Mouse (Mus musculus): ENCODE results near the gene Wwox. TPM values are rescaled to one million over a fixed set of nuclear protein-coding genes. Genes with fewer than 3 reads are reported as not detected.

Wwox gene
- polyA plus RNA-seq, 1 experiment from 2014 or later: 11.3 TPM

DNA sequence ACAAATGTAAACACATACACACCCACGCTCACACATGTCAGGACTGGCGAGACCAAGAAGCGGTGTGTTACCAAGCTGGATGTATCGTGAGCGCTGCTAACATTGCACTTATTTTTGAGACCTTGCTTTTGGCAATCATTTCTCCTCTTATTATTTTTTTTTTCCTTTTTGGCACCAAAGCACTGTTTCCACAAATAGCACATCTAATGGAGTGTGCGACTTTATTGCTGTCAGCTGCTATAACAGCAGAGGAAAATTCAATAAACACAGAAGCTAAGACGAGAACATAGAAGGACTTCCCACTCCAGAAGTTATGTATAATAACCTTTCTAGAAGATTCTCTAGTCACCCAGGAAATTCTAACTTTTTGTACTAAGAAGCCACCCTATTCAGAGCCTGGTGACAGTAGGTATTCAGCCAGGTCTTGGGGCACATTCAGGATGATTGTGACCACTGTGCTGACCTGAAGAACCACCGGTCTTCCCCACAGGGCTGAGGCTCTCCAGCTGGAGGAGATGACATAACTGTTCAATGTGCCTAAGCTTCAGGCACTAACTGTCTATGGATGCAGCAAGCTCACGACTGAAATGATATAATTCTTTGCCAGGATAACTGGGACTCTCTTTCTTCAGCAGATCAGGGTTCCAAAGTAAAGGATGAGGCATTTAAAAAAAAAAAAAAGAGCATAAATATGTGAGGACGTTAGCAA lies 586.1 kb downstream of the Wwox start:
- Histone ChIP-seq H3K27me3 (ENCODE audit: control insufficient read depth, insufficient read depth, low read length) (no peaks in the 10 kb centered on the region), H3K4me3 (ENCODE audit: control insufficient read depth in 1 of 2, insufficient read depth in 1 of 2, low read depth in 1 of 2, low read length in 2 of 2) (no peak overlapping the region), H3K36me3 (ENCODE audit: control insufficient read depth, insufficient read depth, low read length) (no peaks in the 10 kb centered on the region), H3K4me2 (ENCODE audit: low read length) (no peak overlapping the region), H3K9ac (ENCODE audit: low read length) (no peak overlapping the region), H3K4me1 (ENCODE audit: control insufficient read depth in 2 of 2, insufficient read depth in 2 of 2, low read length in 2 of 2) (peaks cover 6 to 12% of the 10 kb centered on the region in 2 experiments; a peak in 3 of 4 replicates), H3K9me3 (ENCODE audit: control insufficient read depth, low read length) (no peaks in the 10 kb centered on the region), H3K27ac (replicated peaks in 1 of 2; ENCODE audit: control insufficient read depth in 1 of 2, insufficient read depth in 1 of 2, low read depth in 2 of 2, low read length in 2 of 2) (no peak overlapping the region)
- ATAC-seq (ENCODE audit: insufficient number of reproducible peaks, insufficient read depth, low FRiP score, low read depth): no peak
- WGBS: 72% methylated on average over 10 of the region's 10 CpGs

DNA sequence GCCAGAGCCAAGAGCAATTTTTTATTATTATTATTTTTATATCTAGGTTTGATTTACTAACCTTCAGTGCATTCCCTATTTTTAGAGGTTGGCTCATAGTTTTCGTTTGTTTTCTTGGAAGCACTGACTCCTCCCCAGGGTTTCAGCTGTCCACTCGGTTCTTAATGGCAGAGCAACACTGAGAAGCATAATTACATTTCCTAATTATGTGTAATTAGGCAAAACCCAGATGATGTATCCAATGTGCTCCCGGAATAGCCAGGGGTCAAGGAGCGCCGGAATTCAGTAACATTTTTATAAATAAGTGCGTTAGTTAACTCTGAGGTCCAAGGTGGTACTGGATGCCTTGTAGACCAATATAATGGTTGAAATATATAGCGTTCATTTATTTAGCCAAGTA lies 586.7 kb downstream of the Wwox start:
- Histone ChIP-seq H3K36me3 (ENCODE audit: control insufficient read depth, insufficient read depth, low read length) (no peaks in the 10 kb centered on the region), H3K4me3 (ENCODE audit: control insufficient read depth in 1 of 2, insufficient read depth in 1 of 2, low read depth in 1 of 2, low read length in 2 of 2) (no peak overlapping the region), H3K4me1 (ENCODE audit: control insufficient read depth in 2 of 2, insufficient read depth in 2 of 2, low read length in 2 of 2) (peaks cover 6 to 12% of the 10 kb centered on the region in 2 experiments; a peak in 3 of 4 replicates), H3K27me3 (ENCODE audit: control insufficient read depth, insufficient read depth, low read length) (no peaks in the 10 kb centered on the region), H3K4me2 (ENCODE audit: low read length) (no peak overlapping the region), H3K9me3 (ENCODE audit: control insufficient read depth, low read length) (no peaks in the 10 kb centered on the region), H3K27ac (replicated peaks in 1 of 2; ENCODE audit: control insufficient read depth in 1 of 2, insufficient read depth in 1 of 2, low read depth in 2 of 2, low read length in 2 of 2) (no peak overlapping the region), H3K9ac (ENCODE audit: low read length) (no peak overlapping the region)
- ATAC-seq (ENCODE audit: insufficient number of reproducible peaks, insufficient read depth, low FRiP score, low read depth): no peak
- 89% methylated on average over 7 of the region's 7 CpGs for WGBS

DNA sequence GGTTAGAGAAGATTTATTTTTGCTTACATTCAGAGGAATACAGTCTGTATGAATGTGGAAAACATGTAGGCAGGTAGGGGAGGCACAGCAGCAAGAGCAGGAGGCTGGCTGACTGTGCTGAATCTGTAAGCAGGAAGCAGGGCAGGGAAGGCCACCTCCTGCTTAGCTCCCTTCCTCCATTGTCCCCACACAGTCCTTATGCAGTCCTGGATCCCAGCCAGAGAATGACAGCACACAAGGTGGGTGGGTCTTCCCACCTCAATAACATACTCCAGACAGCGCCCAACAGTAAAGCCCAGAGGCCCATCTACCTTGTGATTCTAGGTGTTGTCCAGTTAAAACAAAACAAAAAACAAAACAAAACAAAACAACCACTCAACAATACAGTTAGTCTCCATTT lies 593.7 kb downstream of the Wwox start:
- H3K4me1 ChIP-seq (ENCODE audit: control insufficient read depth in 2 of 2, insufficient read depth in 2 of 2, low read length in 2 of 2): peaks cover 5 to 6% of the 10 kb centered on the region in 2 experiments; a peak in 2 of 4 replicates
- H3K27ac ChIP-seq (replicated peaks in 1 of 2; ENCODE audit: control insufficient read depth in 1 of 2, insufficient read depth in 1 of 2, low read depth in 2 of 2, low read length in 2 of 2): no peak overlapping the region
- no peaks in the 10 kb centered on the region for H3K27me3 ChIP-seq (ENCODE audit: control insufficient read depth, insufficient read depth, low read length)
- no peaks in the 10 kb centered on the region for H3K9me3 ChIP-seq (ENCODE audit: control insufficient read depth, low read length)
- no peaks in the 10 kb centered on the region for H3K36me3 ChIP-seq (ENCODE audit: control insufficient read depth, insufficient read depth, low read length)
- H3K4me3 ChIP-seq (ENCODE audit: control insufficient read depth in 1 of 2, insufficient read depth in 1 of 2, low read depth in 1 of 2, low read length in 2 of 2): no peak overlapping the region
- no peak for ATAC-seq (ENCODE audit: insufficient number of reproducible peaks, insufficient read depth, low FRiP score, low read depth)
- WGBS: 60% methylated on average over 1 of the region's 1 CpGs
- no peak overlapping the region for H3K9ac ChIP-seq (ENCODE audit: low read length)
- H3K4me2 ChIP-seq (ENCODE audit: low read length): no peak overlapping the region

DNA sequence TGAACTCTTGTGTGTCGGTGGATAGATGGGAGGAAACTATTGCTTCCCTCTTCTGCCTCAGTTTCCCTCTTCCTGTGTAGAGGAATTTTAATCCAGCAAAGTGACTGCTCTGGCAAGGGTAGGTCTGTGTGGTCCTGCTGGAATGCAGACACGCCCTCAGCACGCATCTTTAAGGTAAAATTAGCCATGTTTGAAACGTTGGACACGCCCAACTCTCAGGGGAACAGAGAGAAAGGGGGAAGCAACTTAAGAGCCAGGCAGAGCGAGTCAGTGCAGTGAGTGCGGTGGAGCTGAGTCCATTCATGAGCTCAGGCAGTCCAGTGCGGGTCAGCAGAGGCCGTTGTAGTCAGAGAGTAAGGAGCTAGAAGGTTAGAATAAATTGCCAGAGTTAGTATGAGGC lies 596.6 kb downstream of the Wwox start:
- Histone ChIP-seq H3K4me1 (ENCODE audit: control insufficient read depth in 2 of 2, insufficient read depth in 2 of 2, low read length in 2 of 2) (no peaks in the 10 kb centered on the region), H3K9me3 (ENCODE audit: control insufficient read depth, low read length) (no peaks in the 10 kb centered on the region), H3K27me3 (ENCODE audit: control insufficient read depth, insufficient read depth, low read length) (no peaks in the 10 kb centered on the region), H3K4me3 (ENCODE audit: control insufficient read depth in 1 of 2, insufficient read depth in 1 of 2, low read depth in 1 of 2, low read length in 2 of 2) (no peak overlapping the region), H3K36me3 (ENCODE audit: control insufficient read depth, insufficient read depth, low read length) (no peaks in the 10 kb centered on the region), H3K4me2 (ENCODE audit: low read length) (no peak overlapping the region), H3K27ac (replicated peaks in 1 of 2; ENCODE audit: control insufficient read depth in 1 of 2, insufficient read depth in 1 of 2, low read depth in 2 of 2, low read length in 2 of 2) (no peak overlapping the region), H3K9ac (ENCODE audit: low read length) (no peak overlapping the region)
- ATAC-seq (ENCODE audit: insufficient number of reproducible peaks, insufficient read depth, low FRiP score, low read depth): no peak
- 76% methylated on average over 9 of the region's 9 CpGs for WGBS

DNA sequence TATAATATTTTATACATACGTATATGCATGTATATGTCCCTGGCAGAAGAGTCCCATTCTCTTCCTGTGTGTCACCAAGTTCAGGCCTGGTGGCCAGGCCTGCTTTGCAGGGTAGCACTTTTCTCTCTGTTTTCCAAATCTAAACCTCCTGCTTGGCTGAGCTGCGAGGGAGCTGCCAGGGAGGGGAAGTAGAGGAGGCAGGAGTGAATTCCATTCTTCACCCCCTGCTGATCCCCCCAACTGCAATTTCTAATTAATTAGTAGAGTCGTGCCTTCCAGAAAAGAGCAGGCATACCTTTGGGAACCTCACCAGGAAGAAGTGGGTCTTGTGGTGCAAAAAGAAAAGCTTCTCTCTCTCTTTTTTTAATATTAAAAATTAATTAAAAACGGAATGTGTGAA lies 599.0 kb downstream of the Wwox start:
- Histone ChIP-seq H3K27me3 (ENCODE audit: control insufficient read depth, insufficient read depth, low read length) (no peaks in the 10 kb centered on the region), H3K9ac (ENCODE audit: low read length) (no peak overlapping the region), H3K4me2 (ENCODE audit: low read length) (no peak overlapping the region), H3K36me3 (ENCODE audit: control insufficient read depth, insufficient read depth, low read length) (no peaks in the 10 kb centered on the region), H3K27ac (replicated peaks in 1 of 2; ENCODE audit: control insufficient read depth in 1 of 2, insufficient read depth in 1 of 2, low read depth in 2 of 2, low read length in 2 of 2) (no peak overlapping the region), H3K4me1 (ENCODE audit: control insufficient read depth in 2 of 2, insufficient read depth in 2 of 2, low read length in 2 of 2) (no peaks in the 10 kb centered on the region), H3K4me3 (ENCODE audit: control insufficient read depth in 1 of 2, insufficient read depth in 1 of 2, low read depth in 1 of 2, low read length in 2 of 2) (no peak overlapping the region), H3K9me3 (ENCODE audit: control insufficient read depth, low read length) (no peaks in the 10 kb centered on the region)
- no peak for ATAC-seq (ENCODE audit: insufficient number of reproducible peaks, insufficient read depth, low FRiP score, low read depth)
- 39% methylated on average over 4 of the region's 4 CpGs for WGBS

DNA sequence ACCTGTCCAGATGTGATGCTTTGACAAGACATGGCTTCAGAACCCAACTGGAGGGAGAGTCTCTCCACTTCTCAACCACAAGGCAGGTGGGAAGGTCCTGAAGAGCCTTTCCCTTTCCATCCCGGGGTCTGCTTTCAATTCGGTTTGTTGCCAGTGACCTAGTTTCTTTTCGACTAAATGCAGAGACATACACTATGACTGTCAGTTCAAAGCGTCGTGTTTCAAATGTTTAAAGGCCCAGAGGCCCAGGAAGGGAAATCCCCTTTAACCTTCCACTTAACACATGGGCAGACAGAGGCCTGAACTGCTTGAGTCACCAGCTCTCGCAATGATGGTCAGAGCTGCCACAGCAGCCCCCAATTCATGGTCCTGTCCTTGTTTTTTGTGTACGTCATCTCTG lies 606.3 kb downstream of the Wwox start:
- Histone ChIP-seq H3K4me3 (ENCODE audit: control insufficient read depth in 1 of 2, insufficient read depth in 1 of 2, low read depth in 1 of 2, low read length in 2 of 2) (no peak overlapping the region), H3K4me2 (ENCODE audit: low read length) (no peak overlapping the region), H3K4me1 (ENCODE audit: control insufficient read depth in 2 of 2, insufficient read depth in 2 of 2, low read length in 2 of 2) (peaks cover 0 to 3% of the 10 kb centered on the region in 2 experiments; a peak in 1 of 4 replicates), H3K9me3 (ENCODE audit: control insufficient read depth, low read length) (no peaks in the 10 kb centered on the region), H3K36me3 (ENCODE audit: control insufficient read depth, insufficient read depth, low read length) (no peaks in the 10 kb centered on the region), H3K27ac (replicated peaks in 1 of 2; ENCODE audit: control insufficient read depth in 1 of 2, insufficient read depth in 1 of 2, low read depth in 2 of 2, low read length in 2 of 2) (no peak overlapping the region), H3K9ac (ENCODE audit: low read length) (no peak overlapping the region), H3K27me3 (ENCODE audit: control insufficient read depth, insufficient read depth, low read length) (no peaks in the 10 kb centered on the region)
- 63% methylated on average over 7 of the region's 7 CpGs for WGBS
- no peak for ATAC-seq (ENCODE audit: insufficient number of reproducible peaks, insufficient read depth, low FRiP score, low read depth)

DNA sequence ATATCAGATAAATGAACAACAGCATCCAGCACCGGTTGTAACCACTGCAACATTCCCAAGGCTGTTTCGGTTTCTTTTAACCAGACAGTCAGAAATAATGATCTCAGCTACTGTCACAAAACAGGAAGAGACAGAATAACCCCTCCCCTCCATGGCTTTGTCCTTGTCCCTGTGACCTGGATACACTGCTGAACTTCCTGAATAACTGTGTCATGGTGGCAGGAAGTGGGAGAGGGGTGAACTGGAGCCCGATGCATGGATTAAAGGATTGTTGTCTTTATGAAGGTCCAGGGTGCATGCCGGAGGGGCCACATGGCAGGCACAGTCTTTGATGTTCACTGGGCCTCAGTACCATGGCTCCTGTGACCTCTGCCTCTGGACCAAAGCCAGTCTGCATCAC lies 607.0 kb downstream of the Wwox start:
- Histone ChIP-seq H3K9me3 (ENCODE audit: control insufficient read depth, low read length) (no peaks in the 10 kb centered on the region), H3K9ac (ENCODE audit: low read length) (no peak overlapping the region), H3K4me2 (ENCODE audit: low read length) (no peak overlapping the region), H3K27me3 (ENCODE audit: control insufficient read depth, insufficient read depth, low read length) (no peaks in the 10 kb centered on the region), H3K27ac (replicated peaks in 1 of 2; ENCODE audit: control insufficient read depth in 1 of 2, insufficient read depth in 1 of 2, low read depth in 2 of 2, low read length in 2 of 2) (no peak overlapping the region), H3K36me3 (ENCODE audit: control insufficient read depth, insufficient read depth, low read length) (no peaks in the 10 kb centered on the region), H3K4me1 (ENCODE audit: control insufficient read depth in 2 of 2, insufficient read depth in 2 of 2, low read length in 2 of 2) (peaks cover 0 to 3% of the 10 kb centered on the region in 2 experiments; a peak in 1 of 4 replicates), H3K4me3 (ENCODE audit: control insufficient read depth in 1 of 2, insufficient read depth in 1 of 2, low read depth in 1 of 2, low read length in 2 of 2) (no peak overlapping the region)
- no peak for ATAC-seq (ENCODE audit: insufficient number of reproducible peaks, insufficient read depth, low FRiP score, low read depth)
- WGBS: 73% methylated on average over 4 of the region's 4 CpGs
